Mouse (Mus musculus) hindbrain, embryonic 12.5 days (tissue): ENCODE data around the gene Fam107b. TPM values are rescaled to one million over a fixed set of nuclear protein-coding genes. Genes with fewer than 3 reads are reported as not detected.

Source experiments
- ATAC-seq: fragments of 200-750 bp; cut with Nextera tagmentation; 2 replicates; pipeline ENCODE4 v1.8.0; 2017; ENCODE audit warnings: moderate TSS enrichment; ENCODE audit not compliant: low FRiP score
- H3K27ac ChIP-seq: fragments of 300-500 bp; sonication (generic); 2 replicates; pipeline ENCODE4 v1.5.1; 2016; ENCODE audit warnings: mild to moderate bottlenecking
- H3K27me3 ChIP-seq: fragments of 300-500 bp; sonication (generic); 2 replicates; pipeline ENCODE4 v1.6.1; 2016; ENCODE audit warnings: mild to moderate bottlenecking
- H3K36me3 ChIP-seq: fragments of 300-500 bp; sonication (generic); 2 replicates; pipeline ENCODE4 v1.6.1; 2016; ENCODE audit warnings: mild to moderate bottlenecking
- H3K4me1 ChIP-seq: fragments of 300-500 bp; sonication (generic); 2 replicates; pipeline ENCODE4 v1.6.1; 2016
- H3K4me2 ChIP-seq: fragments of 300-500 bp; sonication (generic); replicated peaks from 2 replicates; pipeline ENCODE4 v1.6.1; 2016; ENCODE audit warnings: mild to moderate bottlenecking
- H3K4me3 ChIP-seq: fragments of 300-500 bp; sonication (generic); 2 replicates; pipeline ENCODE4 v1.5.1; 2016; ENCODE audit warnings: mild to moderate bottlenecking
- H3K9ac ChIP-seq: fragments of 300-500 bp; sonication (generic); 2 replicates; pipeline ENCODE4 v1.6.1; 2016; ENCODE audit warnings: mild to moderate bottlenecking, moderate library complexity
- H3K9me3 ChIP-seq: fragments of 300-500 bp; sonication (generic); replicated peaks from 2 replicates; pipeline ENCODE4 v1.6.1; 2016; ENCODE audit warnings: mild to moderate bottlenecking
- WGBS: fragments of 180-500 bp; shearing (Covaris S2); methylation state at CpG from one replicate; pipeline ENCODE4 v1.1.7; 2016; 5-methylcytosine and 5-hydroxymethylcytosine counted together
- polyA plus RNA-seq: library from polyadenylated mRNA; unstranded; fragments of >200 nt; fragmentation: Nextera tagmentation; extraction: Ambion mirVana; gene quantifications from 2 replicates; pipeline ENCODE4 v1.2.1, GENCODE M21; 2016

The Fam107b gene
- polyA plus RNA-seq, 1 experiment from 2014 or later, result 48.4 TPM

DNA sequence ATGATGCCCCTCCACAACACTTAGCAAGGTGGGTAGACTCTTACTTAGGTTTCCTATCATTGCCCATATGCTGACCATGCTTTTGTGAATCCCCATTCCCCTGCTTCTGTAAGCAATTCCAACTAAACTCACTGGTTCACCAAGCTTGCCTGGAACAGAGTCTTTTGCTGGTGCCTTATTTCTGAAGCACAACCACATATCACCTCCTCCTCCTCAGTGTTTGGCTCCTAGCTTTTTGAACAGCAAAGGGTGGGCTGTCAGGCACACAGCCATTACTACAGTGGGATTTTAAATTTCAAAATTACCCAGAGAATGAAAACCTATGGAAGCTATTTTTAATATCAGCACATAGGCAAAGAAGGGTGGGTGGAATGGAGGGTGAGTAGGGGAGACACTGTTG lies 84.3 kb downstream of the Fam107b start:
- ATAC-seq, result no peak
- Histone ChIP-seq H3K36me3 (no peaks in the 10 kb centered on the region), H3K4me3 (no peak overlapping the region), H3K4me2 (no peak overlapping the region), H3K27ac (no peak overlapping the region), H3K4me1 (peaks cover 4% of the 10 kb centered on the region; the same call in 1 of the 2 replicates), H3K27me3 (no peaks in the 10 kb centered on the region), H3K9me3 (no peaks in the 10 kb centered on the region), H3K9ac (no peak overlapping the region)

DNA sequence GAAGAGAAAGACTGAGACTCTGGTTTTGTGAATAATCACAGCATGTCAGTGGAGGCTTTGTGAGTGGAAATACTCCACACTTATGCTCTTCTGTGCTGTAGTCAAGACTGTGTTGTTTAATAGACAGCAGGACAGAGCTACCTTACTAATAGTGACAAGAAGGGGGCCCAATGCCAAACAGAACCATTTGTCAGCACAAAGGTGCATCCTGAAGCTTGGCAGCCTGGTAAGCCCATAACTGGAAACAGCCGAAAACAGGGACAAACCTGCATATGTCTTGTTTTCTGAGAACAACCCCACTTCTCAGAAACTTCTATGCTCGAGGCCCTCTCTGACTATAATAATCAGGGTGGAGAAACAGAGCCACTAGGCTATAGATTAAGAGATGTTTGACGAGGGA lies 85.8 kb downstream of the Fam107b start:
- Histone ChIP-seq H3K9me3 (no peaks in the 10 kb centered on the region), H3K27me3 (no peaks in the 10 kb centered on the region), H3K4me2 (no peak overlapping the region), H3K36me3 (no peaks in the 10 kb centered on the region), H3K27ac (no peak overlapping the region), H3K9ac (no peak overlapping the region), H3K4me3 (no peak overlapping the region), H3K4me1 (peaks cover 4% of the 10 kb centered on the region; the same call in 1 of the 2 replicates)
- ATAC-seq, result no peak
- WGBS, result 84% methylated on average over 3 of the region's 3 CpGs

DNA sequence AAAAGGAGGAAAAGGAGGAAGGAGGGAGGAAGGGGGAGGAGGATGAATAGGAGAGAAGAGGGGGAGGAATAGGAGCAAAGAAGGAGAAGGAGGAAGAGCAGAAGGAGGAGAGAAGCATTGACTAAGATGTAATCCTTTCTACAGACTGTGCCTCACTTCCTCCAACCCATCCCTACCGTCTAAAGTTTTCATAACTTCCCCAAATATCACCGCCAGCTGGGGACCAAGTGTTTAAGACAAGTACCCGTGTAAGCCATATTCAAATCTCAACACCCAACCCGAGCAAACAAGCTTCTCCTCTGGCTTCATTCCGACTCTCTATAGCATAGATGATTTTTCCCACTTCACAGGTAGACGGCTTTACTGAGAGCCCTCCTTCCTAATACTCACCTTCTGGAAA lies 86.5 kb downstream of the Fam107b start:
- Histone ChIP-seq H3K9me3 (no peaks in the 10 kb centered on the region), H3K27ac (no peak overlapping the region), H3K9ac (no peak overlapping the region), H3K4me3 (no peak overlapping the region), H3K4me2 (no peak overlapping the region), H3K4me1 (peaks cover 4% of the 10 kb centered on the region; the same call in 1 of the 2 replicates), H3K27me3 (no peaks in the 10 kb centered on the region), H3K36me3 (no peaks in the 10 kb centered on the region)
- 90% methylated on average over 6 of the region's 6 CpGs for WGBS
- no peak for ATAC-seq

DNA sequence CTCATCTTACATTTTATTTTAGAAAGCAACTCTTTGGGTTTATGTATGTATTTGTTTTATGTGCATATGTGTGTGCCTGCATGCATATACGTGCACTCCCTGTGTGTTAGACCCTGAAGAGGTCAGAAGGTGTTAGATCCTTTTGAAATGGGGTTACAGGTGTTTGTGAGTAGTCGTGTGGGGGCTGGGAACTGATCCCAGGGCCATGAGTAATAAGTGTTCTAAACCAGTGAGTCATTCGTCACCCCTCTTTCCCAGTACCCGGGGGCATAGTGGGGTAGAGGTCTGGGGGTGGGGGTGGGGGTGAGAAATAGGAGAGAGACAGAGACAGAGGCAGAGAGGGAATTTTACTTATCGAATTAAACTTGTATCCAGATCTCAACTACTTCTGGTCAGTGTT lies 87.1 kb downstream of the Fam107b start:
- Histone ChIP-seq H3K27ac (no peak overlapping the region), H3K4me3 (no peak overlapping the region), H3K36me3 (no peaks in the 10 kb centered on the region), H3K9me3 (no peaks in the 10 kb centered on the region), H3K9ac (no peak overlapping the region), H3K27me3 (no peaks in the 10 kb centered on the region), H3K4me1 (peaks cover 4% of the 10 kb centered on the region; the same call in 1 of the 2 replicates), H3K4me2 (no peak overlapping the region)
- ATAC-seq, result no peak
- 92% methylated on average over 5 of the region's 5 CpGs for WGBS

DNA sequence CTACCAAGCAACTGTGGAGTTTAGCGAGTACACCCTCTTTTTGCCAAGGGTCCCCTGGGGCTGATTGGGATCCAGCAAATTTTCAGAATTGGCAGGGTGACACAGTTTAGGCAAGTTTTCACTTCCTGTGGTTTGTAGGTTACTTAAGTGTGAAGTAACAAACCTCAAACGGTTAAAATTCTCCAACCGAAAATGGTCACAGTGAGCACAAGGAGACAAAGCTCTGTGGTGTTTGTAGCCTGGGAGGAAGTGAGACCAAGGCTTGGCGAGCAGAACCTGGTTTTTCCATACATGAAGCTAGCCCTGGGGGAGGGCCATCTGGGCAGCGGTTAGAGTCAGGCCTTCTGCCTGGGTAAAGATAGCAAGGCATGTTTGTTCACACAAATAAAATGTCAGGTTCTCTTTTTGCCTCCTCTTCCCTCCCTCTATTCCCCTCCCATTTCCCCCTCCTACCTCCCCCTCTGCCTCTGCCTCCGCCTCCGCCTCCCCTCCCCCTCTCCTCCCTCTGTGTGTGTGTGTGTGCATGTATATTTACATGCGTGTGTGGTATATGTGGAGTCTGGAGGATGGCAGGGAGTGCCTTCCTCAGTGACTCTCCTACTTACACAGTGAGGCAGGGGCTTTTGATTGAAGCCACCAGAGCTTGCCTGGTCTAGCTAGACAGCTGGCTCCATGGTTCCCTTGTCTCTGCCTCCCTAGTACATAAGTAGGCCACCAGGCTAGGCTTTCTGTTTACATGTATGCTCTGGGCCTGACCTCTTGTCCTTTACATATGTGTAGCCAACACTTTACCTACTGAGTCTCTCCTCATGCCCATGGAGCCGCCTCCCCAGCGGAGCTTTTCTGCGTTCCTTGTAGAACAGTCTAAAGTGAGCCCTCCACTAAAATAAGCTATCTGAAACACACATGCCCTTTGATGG lies 87.8 kb downstream of the Fam107b start:
- no peaks in the 10 kb centered on the region for H3K36me3 ChIP-seq
- no peak overlapping the region for H3K9ac ChIP-seq
- peaks cover 4% of the 10 kb centered on the region; the same call in 1 of the 2 replicates for H3K4me1 ChIP-seq
- no peak overlapping the region for H3K4me2 ChIP-seq
- H3K27me3 ChIP-seq, result no peaks in the 10 kb centered on the region
- H3K27ac ChIP-seq, result no peak overlapping the region
- WGBS, result 74% methylated on average over 9 of the region's 11 CpGs
- ATAC-seq, result no peak
- H3K9me3 ChIP-seq, result no peaks in the 10 kb centered on the region
- H3K4me3 ChIP-seq, result no peak overlapping the region

DNA sequence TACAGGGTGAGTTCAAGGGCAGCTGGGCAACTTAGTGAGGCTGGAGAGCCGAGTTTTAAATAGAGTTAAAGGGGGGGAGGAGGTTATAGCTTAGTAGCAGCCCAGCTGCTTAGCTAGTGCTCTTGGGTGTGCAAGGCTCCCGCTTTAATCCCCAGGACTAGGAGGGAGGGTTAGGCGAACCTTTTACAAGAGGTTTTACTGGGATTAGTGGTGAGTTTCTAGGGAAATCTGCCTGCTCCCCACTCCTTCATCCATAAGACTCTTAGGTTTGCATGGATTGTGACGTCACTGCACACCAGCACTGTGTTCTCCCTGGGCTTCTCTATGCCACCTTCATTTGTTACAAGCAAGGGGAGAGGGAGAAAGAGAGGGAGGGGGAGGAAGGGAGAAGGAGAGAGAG lies 88.6 kb downstream of the Fam107b start:
- H3K4me1 ChIP-seq, result peaks cover 4% of the 10 kb centered on the region; the same call in 1 of the 2 replicates
- 37% methylated on average over 4 of the region's 4 CpGs for WGBS
- H3K27me3 ChIP-seq, result no peaks in the 10 kb centered on the region
- H3K9ac ChIP-seq, result no peak overlapping the region
- H3K9me3 ChIP-seq, result no peaks in the 10 kb centered on the region
- no peaks in the 10 kb centered on the region for H3K36me3 ChIP-seq
- ATAC-seq, result no peak
- H3K4me3 ChIP-seq, result no peak overlapping the region
- no peak overlapping the region for H3K4me2 ChIP-seq
- no peak overlapping the region for H3K27ac ChIP-seq

DNA sequence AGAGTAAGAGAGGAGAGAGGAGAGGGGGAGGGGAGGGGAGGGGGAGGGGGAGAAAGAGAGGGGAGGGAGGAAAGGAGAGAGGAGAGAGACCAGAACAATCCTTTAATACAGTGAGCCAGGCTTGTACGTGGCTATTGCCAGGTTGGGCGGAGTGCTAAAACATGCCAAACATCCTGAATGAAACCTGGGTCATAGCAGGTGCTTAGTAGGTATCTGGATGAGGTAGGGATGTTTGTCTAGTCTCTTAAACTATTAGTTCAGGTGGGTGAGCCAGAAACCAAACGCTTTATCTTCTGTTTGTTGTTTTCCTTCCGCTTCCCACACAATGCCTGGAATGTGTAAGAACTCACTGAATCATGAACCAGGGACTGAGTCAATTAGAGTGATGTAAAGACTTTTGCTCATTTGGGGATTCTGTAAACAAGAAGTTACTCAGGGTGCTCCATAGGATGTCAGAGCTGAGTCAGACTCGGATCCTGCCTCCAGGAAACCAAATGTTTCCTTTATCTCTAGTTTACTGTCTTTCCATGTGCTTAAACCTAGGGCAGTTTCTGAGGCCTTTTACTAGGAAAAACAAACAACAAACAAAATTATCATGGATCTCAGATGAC lies 89.1 kb downstream of the Fam107b start:
- Histone ChIP-seq H3K9ac (no peak overlapping the region), H3K9me3 (no peaks in the 10 kb centered on the region), H3K4me2 (no peak overlapping the region), H3K36me3 (no peaks in the 10 kb centered on the region), H3K4me3 (no peak overlapping the region), H3K27me3 (no peaks in the 10 kb centered on the region), H3K27ac (no peak overlapping the region), H3K4me1 (peaks cover 4% of the 10 kb centered on the region; the same call in 1 of the 2 replicates)
- 51% methylated on average over 5 of the region's 5 CpGs for WGBS
- ATAC-seq, result no peak

DNA sequence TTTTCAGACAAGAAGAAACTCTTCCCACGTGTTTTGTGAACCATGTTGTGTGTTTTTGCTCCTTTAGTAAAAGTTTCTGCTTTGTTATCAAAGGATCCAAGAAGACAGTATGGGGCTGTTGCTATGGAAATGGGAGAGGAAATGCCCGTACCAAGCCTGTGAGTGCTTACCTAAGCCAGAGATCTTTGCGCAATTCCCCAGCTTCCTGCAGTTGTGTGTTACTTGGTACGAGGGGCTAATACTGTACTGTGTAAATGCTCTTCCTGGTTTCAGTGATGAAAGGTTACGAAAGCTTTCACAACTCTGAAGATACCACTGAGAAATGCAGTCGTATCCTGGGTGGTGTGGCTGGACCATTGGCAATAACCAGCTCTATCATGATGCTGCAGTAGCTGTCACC lies 93.8 kb downstream of the Fam107b start:
- Histone ChIP-seq H3K4me3 (no peak overlapping the region), H3K9me3 (no peaks in the 10 kb centered on the region), H3K4me1 (no peaks in the 10 kb centered on the region), H3K27me3 (no peaks in the 10 kb centered on the region), H3K27ac (no peak overlapping the region), H3K9ac (no peak overlapping the region), H3K36me3 (no peaks in the 10 kb centered on the region), H3K4me2 (no peak overlapping the region)
- 78% methylated on average over 6 of the region's 6 CpGs for WGBS
- no peak for ATAC-seq

DNA sequence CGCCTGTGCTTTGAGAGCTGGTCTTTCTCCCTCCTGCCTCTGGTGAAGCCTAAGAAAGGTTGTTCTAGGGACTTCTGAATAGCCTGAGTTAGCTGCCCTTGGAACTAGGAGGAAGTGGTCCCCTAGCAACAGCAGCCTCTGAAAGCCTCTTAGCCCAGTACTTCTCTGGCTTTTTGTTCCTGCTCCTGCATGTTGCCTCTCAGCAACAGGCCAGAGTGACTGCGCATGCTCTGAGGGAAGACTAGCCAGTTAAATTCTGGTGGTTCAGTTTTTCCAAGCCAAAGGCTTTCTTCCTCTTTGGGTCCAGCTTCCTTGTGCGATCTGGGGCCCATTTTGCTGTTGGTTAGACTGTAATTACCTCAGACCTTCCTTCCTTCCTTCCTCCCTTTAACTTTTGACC lies 98.4 kb downstream of the Fam107b start:
- no peak overlapping the region for H3K4me3 ChIP-seq
- WGBS, result 77% methylated on average over 3 of the region's 3 CpGs
- no peak overlapping the region for H3K9ac ChIP-seq
- H3K9me3 ChIP-seq, result no peaks in the 10 kb centered on the region
- H3K27ac ChIP-seq, result no peak overlapping the region
- no peak for ATAC-seq
- no peak overlapping the region for H3K4me2 ChIP-seq
- H3K27me3 ChIP-seq, result no peaks in the 10 kb centered on the region
- H3K4me1 ChIP-seq, result no peaks in the 10 kb centered on the region
- H3K36me3 ChIP-seq, result no peaks in the 10 kb centered on the region

DNA sequence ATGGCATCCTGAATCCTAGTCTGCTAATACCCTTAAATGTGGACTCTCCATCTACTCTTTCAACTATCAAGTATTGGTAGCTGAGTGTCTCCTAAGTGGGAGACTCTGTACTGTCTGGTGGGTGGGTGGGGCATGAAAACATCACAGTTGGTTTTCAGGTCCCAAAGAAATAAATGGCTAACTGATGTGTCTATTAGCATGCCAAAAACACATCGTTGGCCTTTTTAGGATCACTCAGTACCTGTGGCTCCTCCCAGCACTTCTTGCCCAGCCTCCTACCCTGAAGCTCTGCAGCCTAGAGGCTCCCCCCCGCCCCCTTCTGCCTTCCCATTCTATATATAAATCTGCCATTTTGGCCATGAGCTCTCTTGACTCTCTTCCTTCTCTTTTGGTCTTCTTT lies 99.4 kb downstream of the Fam107b start:
- Histone ChIP-seq H3K9me3 (no peaks in the 10 kb centered on the region), H3K27ac (no peak overlapping the region), H3K36me3 (no peaks in the 10 kb centered on the region), H3K4me3 (no peak overlapping the region), H3K27me3 (no peaks in the 10 kb centered on the region), H3K4me1 (no peaks in the 10 kb centered on the region), H3K9ac (no peak overlapping the region), H3K4me2 (no peak overlapping the region)
- no peak for ATAC-seq
- 64% methylated on average over 2 of the region's 2 CpGs for WGBS

DNA sequence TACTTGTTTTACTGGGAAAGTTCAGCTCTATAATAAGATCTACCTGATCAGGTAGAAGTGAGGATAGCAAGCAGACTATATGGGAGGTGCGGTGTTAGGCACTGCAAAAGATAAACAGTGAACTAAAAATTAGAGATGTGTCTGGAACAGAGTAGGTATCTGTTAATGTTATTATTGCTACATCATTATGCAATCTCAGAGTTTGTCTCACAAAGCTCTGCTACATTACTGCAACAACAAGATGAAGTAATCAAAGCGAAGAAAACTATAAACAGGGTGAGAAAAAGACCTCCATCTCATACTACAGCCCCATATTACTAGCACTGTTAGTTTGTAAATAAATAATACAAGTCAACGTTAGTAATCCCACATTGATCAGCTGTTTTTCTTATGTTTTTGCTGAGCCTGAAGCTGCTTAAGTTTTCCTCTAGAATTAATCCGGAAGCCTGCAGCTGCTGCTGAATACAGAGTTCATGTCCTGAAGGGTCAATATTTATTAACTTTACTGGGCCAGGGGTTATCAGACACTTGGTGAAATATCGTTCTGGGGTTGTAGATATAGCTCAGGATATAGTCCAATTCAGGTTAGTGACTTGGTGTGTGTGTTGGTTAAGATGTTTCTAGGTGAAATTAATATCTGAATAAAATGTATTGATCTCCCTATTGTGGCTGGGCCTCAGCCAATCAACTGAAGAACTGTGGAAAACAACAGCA lies 102.5 kb downstream of the Fam107b start:
- no peak overlapping the region for H3K4me3 ChIP-seq

DNA sequence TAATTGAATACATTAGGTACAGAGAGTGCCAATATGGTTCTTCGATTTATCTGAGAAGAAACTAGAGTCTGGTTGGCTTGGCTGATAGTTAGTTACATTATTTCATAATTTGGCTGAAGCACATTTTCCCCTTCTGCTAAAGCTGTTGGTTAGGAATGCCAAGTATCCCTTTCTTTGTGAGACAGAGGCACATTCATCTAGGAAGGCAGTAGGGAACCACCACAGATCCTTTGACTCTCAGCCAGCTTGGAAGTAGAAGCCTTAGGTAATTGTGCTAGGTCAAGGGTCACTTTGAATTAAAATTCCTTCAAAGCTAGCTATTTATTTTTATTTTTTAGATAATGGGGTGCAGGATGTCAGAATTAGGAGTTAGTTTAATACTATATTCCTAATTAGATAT lies 105.2 kb downstream of the Fam107b start:
- no peak overlapping the region for H3K4me3 ChIP-seq

More for the DNA sequence above, 102.5 kb downstream of the Fam107b start:
- Histone ChIP-seq H3K4me1 (no peaks in the 10 kb centered on the region), H3K4me2 (no peak overlapping the region), H3K27me3 (no peaks in the 10 kb centered on the region), H3K9ac (no peak overlapping the region), H3K9me3 (no peaks in the 10 kb centered on the region), H3K27ac (no peak overlapping the region), H3K36me3 (no peaks in the 10 kb centered on the region)
- WGBS, result 86% methylated on average over 5 of the region's 5 CpGs
- ATAC-seq, result no peak

More for the DNA sequence above, 105.2 kb downstream of the Fam107b start:
- no peaks in the 10 kb centered on the region for H3K36me3 ChIP-seq
- no peak for ATAC-seq
- H3K27ac ChIP-seq, result no peak overlapping the region
- no peak overlapping the region for H3K4me2 ChIP-seq
- H3K9me3 ChIP-seq, result no peaks in the 10 kb centered on the region
- H3K4me1 ChIP-seq, result no peaks in the 10 kb centered on the region
- H3K9ac ChIP-seq, result no peak overlapping the region
- 97% methylated on average over 1 of the region's 1 CpGs for WGBS
- no peaks in the 10 kb centered on the region for H3K27me3 ChIP-seq
